Mouse (Mus musculus) embryonic stem cell, embryonic (primary cell): Measurements from ENCODE around the gene Tmem51.

Experiments
- CTCF ChIA-PET, 4 experiments: fragments of 300-600 bp in 2 of 4; fragments of 350-600 bp in 2 of 4; sonication (Branson Sonifier 250); formaldehyde crosslinking; loops; one replicate each; lab custom pipeline; 2022; ENCODE audit warnings: inconsistent platforms in 2 of 4; lab: Charles Lee
- POLR2A ChIA-PET, 4 experiments: fragments of 300-600 bp in 2 of 4; fragments of 350-600 bp in 2 of 4; sonication (Branson Sonifier 250); formaldehyde crosslinking; loops; one replicate each; lab custom pipeline; 2022; ENCODE audit warnings: antibody characterized with exemption in 4 of 4, inconsistent platforms in 1 of 4; lab: Charles Lee

Gene Tmem51

DNA sequence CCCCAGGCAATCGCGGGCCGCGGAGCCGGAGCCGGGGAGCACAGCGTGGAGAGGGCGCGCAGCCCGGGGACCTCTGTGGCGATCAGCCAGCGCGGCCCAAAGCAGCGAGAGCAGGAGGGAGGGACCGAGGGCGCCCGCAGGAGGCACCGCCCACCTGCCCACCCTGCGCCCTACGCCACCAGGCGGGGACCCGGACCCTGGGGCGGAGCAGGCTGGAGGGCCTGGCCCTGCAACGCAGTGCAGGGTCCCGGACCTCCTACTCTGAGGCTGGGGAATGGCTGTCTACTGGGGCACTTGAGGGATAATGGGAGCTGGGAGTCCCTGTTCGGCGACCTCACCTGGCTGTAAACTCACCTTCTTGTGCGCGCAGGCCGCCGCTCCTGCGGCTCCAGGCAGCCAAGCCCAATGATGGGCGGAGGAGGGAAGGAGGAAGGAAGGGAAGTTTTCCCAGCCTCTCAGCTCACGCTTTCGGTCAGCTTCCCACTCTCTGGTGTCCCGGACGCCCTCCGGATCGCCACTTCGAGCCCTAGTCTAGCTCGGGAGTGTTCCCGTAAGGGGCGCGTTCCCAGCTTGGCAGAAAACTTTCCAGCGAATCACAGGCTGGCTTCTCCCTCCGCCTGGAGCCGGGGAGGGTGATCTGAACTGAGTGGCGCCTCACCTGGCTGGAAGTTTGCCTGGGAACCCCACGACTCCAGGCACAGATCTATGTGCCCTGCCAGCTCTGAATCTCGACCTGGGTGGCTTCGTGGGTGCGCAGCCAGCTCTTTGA, at the start of gene Tmem51:
TSS of gene Tmem51 (minus strand) at position 174 of the 769 bp plus-strand sequence.
- ChIA-PET POLR2A (interaction anchor here (0.5 to 27.6 kb wide), 37 partner anchors 9 to 519 kb away, joined by 3 to 1562 read pairs (median 4); partner anchors contain the start of genes Dnajc16 (in 1 of the 4) and Fhad1 (in 1 of the 4)), CTCF (interaction anchor here (0.6 to 1.7 kb wide), 20 partner anchors 11 to 198 kb away, joined by 3 to 6 read pairs (median 4); no protein-coding TSS in a partner anchor)

DNA sequence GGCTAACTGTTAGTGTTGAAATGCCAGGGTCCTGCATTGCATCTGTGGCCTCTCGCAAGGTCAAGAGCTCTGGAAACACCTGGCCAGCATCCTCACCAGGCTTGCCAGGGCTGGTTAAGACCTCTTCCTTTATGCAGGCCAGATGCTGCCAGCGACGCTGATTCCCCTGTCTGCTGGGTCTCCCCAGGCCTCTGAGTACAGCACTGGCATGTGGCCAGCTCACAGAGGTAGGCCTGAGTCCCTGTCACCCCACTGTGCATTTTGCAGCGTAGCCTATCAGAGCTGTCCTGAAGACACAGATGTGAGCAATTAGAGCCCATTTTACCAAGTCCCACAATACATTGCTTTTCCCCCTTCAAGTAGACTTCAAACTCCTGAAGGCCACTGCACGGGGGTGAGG, 46.1 kb upstream of the Tmem51 start:
- CTCF ChIA-PET = no interaction called here

DNA sequence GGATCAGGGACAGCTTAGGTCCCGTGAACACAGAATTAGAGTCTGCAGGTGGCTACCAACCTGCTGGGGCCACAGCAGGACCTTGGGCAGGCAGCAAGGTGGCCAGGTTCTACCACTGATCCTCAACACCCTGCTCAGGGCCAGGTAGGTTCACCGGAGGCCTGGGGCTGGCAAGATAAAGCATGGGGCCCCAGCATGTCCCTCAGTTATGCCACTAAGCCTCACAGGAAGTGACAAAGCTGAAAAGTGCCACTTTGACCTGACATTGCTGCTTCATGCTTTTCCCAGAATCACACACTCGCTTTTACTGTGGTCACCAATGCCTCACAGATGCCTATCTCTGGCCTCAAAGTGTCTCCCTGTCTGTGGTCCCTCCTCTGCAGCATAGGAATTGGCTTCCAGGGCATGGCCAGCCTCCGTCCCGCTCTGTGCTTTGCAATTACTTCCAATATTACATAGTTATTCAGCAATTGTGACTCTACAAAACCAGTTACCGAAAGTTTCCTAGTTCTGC, 43.2 kb upstream of the Tmem51 start:
- POLR2A ChIA-PET = interaction anchor here (0.7 to 1.8 kb wide), 13 partner anchors 9 to 120 kb away, joined by 3 to 16 read pairs (median 4); no protein-coding TSS in a partner anchor
- CTCF ChIA-PET = interaction anchor here in 1 of 4 experiments (0.8 to 1.6 kb wide), 2 partner anchors 14 to 121 kb away, joined by 4 to 9 read pairs; no protein-coding TSS in a partner anchor

More for the DNA sequence above, 46.1 kb upstream of the Tmem51 start:
- POLR2A ChIA-PET = interaction anchor here in 3 of 4 experiments (0.6 to 2.2 kb wide), 4 partner anchors 9 to 64 kb away, joined by 3 to 6 read pairs (median 3); no protein-coding TSS in a partner anchor

DNA sequence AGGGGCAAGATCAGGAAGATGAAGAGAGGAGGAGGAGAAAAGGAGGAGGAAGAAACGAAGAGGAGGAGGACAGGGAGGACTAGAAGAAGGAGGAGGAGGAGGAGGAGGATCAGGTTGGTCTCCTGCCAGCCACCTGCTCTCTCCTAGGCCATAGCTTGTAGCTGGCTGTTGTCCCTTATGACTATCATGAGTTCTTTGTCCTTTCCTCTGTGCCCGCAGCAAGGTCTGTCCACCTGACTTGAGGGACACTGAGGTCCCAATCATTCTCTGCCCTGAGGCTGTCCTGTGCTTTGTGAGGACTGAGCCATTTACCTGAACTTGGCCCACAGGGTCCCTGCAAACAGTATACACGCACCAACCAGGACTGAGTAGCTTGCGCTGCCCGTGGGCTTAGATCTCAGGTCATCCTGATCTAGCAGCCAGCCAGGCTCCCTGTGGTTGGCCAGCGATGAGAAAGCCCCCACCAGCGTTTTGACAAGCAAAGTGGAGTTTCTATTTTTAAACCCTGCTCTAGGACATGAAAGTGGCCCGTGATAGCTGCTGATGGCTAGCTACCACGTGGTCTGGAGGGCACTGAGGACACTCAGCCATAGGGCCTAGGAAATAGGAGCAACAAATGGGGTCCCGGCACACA, 42.7 kb upstream of the Tmem51 start:
- CTCF ChIA-PET = interaction anchor here in 2 of 4 experiments (0.7 to 1.6 kb wide), 4 partner anchors 13 to 288 kb away, joined by 3 to 9 read pairs (median 5); no protein-coding TSS in a partner anchor
- POLR2A ChIA-PET = interaction anchor here in 3 of 4 experiments (0.7 to 1.8 kb wide), 11 partner anchors 10 to 119 kb away, joined by 3 to 16 read pairs (median 4); no protein-coding TSS in a partner anchor

DNA sequence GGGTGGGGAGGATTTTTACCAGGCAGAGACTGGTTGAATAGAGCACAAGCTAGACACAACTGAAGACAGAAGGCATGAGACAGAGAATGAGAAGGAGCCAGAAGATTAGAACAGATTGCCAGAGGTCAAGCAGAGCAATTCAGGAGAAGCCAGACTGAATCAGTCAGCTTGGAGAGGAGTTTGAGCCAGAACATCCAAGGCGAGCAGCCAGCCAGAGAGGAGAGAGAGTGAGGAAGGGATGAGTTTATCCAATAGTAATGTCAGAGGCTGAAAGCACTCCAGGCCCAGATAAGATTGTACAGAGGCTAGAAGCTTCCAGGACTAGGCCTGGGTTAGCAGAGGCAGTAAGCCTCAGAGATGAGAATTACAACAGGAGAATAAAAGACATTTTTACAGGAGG, 37.1 kb upstream of the Tmem51 start:
- ChIA-PET CTCF (interaction anchor here in 1 of 4 experiments (1.0 kb wide), 1 partner anchor 33 kb away, joined by 3 read pairs; no protein-coding TSS in a partner anchor), POLR2A (interaction anchor here in 2 of 4 experiments (0.5 to 0.8 kb wide), 3 partner anchors 9 to 294 kb away, joined by 3 to 8 read pairs (median 3); no protein-coding TSS in a partner anchor)

DNA sequence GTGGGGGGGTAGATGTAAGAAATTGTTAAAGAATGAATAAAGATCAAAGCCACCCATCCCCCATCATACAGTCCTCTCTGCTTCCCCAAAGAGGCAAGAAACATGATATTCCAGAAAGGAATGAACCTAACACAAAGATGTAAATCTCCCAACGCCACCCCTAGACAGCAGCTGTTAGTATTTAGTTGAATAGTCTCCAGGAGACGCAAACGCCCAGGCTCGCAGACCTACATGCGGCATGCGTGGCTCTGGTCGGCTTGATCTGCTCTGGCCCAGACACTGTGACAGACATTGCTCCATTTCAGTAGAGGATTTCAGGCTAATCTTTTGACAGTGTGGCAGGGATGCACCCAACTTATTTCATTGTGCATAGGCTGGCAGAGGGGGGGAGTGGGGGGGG, 34.4 kb upstream of the Tmem51 start:
- POLR2A ChIA-PET = interaction anchor here in 3 of 4 experiments (0.6 to 1.8 kb wide), 5 partner anchors 12 to 891 kb away, joined by 3 to 6 read pairs (median 4); no protein-coding TSS in a partner anchor
- CTCF ChIA-PET = no interaction called here

DNA sequence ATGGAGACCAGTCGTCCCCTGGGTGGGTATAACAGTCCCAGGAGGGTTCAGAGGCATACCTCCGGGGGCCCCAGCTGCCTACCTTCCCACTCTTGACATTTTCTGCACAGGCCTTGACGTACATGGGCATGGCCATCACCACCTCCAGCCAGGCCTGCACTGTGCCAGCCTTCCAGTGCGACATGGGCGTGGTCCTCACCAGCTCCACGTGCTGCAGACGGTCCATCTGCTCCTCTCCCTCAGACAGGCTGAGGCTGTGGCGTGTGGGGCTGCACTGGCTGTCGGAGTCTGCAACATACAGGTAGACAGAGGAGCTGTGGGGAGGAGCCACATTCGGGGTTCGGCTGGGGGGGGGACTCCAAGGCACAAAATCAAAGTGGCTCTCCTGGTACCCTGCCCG, 33.9 kb upstream of the Tmem51 start:
- ChIA-PET POLR2A (interaction anchor here in 3 of 4 experiments (0.7 to 1.8 kb wide), 6 partner anchors 12 to 532 kb away, joined by 3 to 6 read pairs (median 3); no protein-coding TSS in a partner anchor), CTCF (interaction anchor here in 2 of 4 experiments (1.0 to 1.1 kb wide), 4 partner anchors 14 to 142 kb away, joined by 3 to 5 read pairs (median 3); no protein-coding TSS in a partner anchor)

DNA sequence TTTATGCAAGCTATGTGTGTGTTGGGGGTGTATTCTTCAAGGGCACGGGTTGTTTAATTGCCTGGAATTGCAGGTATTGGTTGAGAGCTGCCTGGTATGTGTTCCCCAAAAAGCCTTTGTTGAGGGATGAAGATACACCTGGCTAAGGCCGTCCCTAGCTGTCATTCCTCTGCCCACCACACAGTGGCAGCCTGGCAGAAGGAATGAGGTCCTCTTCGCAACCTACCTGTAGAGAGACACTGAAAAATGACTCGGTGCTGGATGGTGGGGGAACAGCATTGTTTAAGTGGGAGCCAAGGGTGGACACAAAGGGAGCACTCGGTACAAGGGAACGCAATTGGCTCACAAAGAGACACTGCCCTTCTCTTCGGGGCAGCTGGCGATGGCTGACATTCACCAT, 29.2 kb upstream of the Tmem51 start:
- CTCF ChIA-PET = interaction anchor here (0.5 to 1.8 kb wide), 28 partner anchors 10 to 908 kb away, joined by 3 to 10 read pairs (median 4); no protein-coding TSS in a partner anchor
- POLR2A ChIA-PET = interaction anchor here (0.6 to 1.8 kb wide), 5 partner anchors 9 to 379 kb away, joined by 3 to 4 read pairs (median 3); no protein-coding TSS in a partner anchor

DNA sequence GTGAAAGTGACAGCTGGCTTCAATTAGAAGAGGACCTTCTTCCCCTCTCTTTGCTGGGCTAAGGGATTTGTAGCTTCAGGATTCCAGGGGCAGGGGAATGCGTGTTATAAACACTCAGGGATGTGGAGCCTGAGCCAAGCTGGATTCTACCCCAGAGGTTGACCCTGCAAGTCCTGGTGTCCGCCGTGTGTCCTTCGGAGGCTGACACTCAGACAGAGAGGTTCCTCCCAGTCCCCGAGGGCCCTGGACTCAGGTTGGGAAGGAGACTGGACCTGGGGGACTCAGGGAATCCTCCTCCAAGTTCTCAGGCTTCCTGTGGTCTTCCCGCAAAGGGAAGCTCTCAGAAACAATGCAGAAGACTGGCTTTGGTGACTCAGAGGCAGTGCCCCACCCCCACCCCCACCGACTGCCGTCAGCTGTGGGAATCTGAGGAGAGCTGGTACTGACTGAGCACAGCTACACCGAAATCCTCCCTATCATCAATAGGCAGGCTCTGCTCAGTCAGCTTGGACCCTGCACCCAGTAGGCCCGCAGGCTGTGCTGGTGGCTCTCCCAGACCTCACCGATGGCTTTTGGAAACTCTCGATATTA, 19.1 kb upstream of the Tmem51 start:
- CTCF ChIA-PET = interaction anchor here (0.5 to 1.3 kb wide), 7 partner anchors 10 to 485 kb away, joined by 3 to 16 read pairs (median 4); partner anchors contain the start of gene Tmem82 (in 1 of the 4)
- POLR2A ChIA-PET = interaction anchor here (0.6 to 3.4 kb wide), 19 partner anchors 10 to 214 kb away, joined by 3 to 11 read pairs (median 4); no protein-coding TSS in a partner anchor

DNA sequence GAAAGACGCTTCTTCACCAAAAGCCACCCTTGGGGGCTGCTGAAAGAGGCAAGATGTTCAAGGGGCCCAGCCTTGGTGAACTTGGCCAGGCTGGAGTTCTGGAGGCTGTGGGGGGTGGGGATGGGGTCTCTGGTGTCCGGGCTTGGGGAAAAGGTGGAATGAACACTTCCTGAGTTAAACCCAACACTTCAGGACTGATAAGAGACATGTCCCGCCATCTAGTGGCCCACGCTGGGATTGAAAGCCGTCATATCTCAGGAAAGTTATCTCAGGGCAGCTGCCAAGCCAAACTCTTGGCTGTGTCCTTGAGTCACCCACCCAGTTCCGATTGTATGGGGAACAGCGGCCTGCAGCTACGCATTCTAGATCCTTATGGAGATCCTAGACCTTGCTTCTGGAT, 14.2 kb upstream of the Tmem51 start:
- POLR2A ChIA-PET = interaction anchor here (0.7 to 3.6 kb wide), 18 partner anchors 10 to 267 kb away, joined by 3 to 25 read pairs (median 5); no protein-coding TSS in a partner anchor
- CTCF ChIA-PET = interaction anchor here (0.6 to 2.7 kb wide), 14 partner anchors 9 to 115 kb away, joined by 3 to 26 read pairs (median 4); no protein-coding TSS in a partner anchor

DNA sequence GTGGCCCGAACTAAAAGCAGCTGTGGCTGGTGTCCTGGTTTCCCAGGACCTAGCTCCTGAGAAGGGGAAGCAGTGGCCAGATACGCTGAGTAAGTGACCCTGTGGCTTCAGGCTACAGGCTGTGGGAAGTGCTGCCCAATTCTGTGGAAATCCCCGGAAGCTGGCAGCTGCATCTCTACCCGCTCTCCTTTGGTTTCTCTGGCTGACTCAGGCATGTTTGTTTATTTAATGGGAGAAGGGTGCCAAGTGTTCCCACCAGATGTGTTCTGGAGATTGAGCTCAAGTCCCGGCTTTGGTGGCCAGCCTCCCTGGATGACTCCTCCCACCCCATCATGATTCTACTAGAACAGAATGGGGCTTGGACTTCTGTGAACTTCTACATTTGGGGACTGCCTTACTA, 13.8 kb upstream of the Tmem51 start:
- ChIA-PET CTCF (interaction anchor here (0.6 to 2.7 kb wide), 13 partner anchors 11 to 1540 kb away, joined by 3 to 26 read pairs (median 4); no protein-coding TSS in a partner anchor), POLR2A (interaction anchor here (0.5 to 3.6 kb wide), 23 partner anchors 9 to 267 kb away, joined by 3 to 25 read pairs (median 5); no protein-coding TSS in a partner anchor)

DNA sequence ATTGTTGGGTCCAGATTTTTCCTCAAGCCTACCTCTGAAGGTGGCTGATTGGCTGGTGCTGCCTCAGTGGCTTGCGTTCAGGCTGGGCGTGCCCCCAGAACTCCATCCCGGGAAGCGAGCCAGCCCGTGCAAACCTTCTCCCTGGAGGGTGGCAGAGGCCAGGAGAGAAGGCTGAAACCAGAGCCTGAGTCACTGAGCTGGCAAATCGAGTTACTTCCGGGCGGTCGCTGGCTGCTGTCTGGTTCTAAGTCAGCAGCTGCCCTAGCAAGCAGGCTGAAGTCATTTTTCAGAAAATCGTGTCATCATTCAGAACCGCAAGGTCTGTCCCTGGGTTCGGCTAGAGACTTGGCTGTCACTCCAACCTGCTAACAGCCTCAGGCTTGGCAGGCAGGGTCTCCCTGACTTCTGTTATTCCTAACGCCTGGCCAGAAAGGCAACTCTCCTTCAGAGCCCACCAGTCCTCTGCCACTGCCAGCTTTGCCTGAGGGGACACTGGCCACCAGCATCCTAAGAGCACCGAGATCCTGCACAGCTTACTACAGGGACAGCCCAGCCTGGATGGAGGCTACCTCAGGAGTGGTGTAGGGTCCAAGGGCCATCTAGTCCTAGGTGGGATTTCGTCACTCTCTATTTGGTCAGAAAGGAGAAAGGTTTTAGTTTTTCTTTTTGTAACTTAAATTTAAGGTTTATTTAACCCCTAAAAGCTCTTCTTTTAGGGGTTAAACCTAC, 11.6 kb upstream of the Tmem51 start:
- CTCF ChIA-PET = interaction anchor here in 2 of 4 experiments (0.7 to 1.5 kb wide), 3 partner anchors 11 to 91 kb away, joined by 3 to 5 read pairs (median 4); partner anchors contain the start of gene Tmem51 (in 1 of the 2)
- POLR2A ChIA-PET = interaction anchor here (0.6 to 3.6 kb wide), 17 partner anchors 9 to 101 kb away, joined by 3 to 16 read pairs (median 3); partner anchors contain the start of gene Tmem51 (in 3 of the 4)

DNA sequence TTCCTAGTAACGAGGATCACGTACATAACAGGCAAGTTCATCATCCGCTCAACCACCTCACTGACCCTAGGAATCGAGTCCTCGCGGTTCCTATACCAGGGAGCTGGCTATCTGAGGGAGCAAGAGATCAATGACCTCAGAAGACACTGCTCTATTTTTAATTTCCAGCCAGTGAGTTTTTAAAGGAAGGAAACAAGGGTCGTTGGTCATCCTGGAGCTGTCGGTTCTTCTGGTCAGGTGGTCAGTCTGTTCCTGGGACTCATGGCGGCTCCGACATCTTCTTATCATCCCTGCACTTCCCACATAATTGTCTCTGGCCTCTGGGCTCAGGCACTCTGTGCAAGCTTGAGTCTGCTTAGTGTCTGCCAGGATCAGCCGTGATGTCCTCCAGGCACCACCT, 10.3 kb upstream of the Tmem51 start:
- CTCF ChIA-PET = interaction anchor here in 1 of 4 experiments (0.6 kb wide), 1 partner anchor 8 kb away, joined by 3 read pairs; no protein-coding TSS in a partner anchor
- POLR2A ChIA-PET = interaction anchor here in 2 of 4 experiments (0.5 to 2.3 kb wide), 5 partner anchors 8 to 132 kb away, joined by 3 to 10 read pairs (median 4); partner anchors contain the start of gene Tmem51 (in 1 of the 2)

DNA sequence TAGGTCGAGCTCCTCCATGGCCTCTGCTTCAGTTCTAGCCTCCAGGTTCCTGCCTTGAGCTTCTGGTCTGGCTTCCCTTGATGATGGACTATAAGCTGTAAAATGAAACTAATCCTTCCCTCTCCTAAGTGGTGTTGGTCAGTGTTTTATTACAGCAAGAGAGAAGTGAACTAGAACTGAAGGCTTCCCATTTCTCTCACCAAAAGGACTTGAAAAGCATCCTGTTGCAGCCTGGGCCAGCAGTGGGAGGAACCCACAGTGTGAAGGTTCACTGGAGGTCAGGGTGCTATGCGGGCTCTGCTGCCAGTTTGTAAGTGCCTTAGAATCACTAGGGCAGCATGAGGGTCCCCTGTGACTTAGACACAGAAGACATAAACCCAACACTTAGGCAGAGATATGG, 7.0 kb upstream of the Tmem51 start:
- POLR2A ChIA-PET = interaction anchor here in 2 of 4 experiments (0.5 to 1.7 kb wide), 2 partner anchors 21 to 62 kb away, joined by 3 to 5 read pairs; no protein-coding TSS in a partner anchor

DNA sequence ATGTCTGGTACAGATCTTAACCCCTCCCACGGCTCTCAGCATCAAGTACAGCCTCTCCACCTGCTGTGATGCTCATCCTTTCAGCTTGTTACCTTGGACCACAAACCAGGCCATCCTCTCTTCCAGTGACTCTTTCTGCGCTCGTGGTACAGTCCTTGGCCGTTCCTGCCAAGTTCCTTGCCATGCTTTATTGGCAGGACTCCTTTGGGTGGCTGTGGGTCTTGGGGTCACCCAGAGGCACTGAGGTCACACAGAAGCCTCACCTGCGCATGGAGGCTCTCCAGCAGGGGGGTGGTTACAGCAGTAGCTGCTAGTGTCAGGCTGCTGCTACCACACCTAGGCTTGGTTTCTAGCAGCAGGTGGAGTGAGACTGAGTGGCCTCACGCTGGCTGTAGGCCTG, 5.9 kb upstream of the Tmem51 start:
- POLR2A ChIA-PET = interaction anchor here in 2 of 4 experiments (0.6 to 1.7 kb wide), 2 partner anchors 9 to 20 kb away, joined by 4 to 5 read pairs; no protein-coding TSS in a partner anchor
- CTCF ChIA-PET = interaction anchor here in 2 of 4 experiments (0.6 to 1.2 kb wide), 3 partner anchors 9 to 84 kb away, joined by 3 to 4 read pairs (median 3); no protein-coding TSS in a partner anchor

More for the DNA sequence above, 7.0 kb upstream of the Tmem51 start:
- CTCF ChIA-PET = interaction anchor here in 1 of 4 experiments (1.2 kb wide), 1 partner anchor 85 kb away, joined by 4 read pairs; no protein-coding TSS in a partner anchor

DNA sequence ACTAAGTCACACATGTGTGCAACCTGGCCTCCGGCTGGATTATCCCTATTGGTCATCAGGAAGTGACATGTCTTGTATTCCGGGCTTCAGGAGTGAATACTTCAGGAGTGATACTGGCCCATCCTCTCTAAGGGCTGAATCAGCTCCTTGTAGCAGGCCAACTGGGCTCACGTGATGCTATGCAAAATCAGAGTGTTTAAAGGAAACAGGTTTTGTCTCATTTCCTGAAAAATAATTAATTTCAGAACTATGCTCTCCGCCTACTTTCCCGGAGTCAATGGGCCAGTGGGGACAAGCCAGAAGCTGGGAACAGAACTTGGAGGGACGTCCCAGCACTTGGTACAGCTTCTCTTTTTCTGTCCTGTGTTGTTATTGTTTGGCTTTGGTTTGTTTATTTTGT, 4.7 kb upstream of the Tmem51 start:
- POLR2A ChIA-PET = interaction anchor here in 3 of 4 experiments (0.9 to 1.3 kb wide), 6 partner anchors 9 to 78 kb away, joined by 3 to 9 read pairs (median 3); no protein-coding TSS in a partner anchor
- CTCF ChIA-PET = interaction anchor here in 2 of 4 experiments (0.6 to 1.3 kb wide), 3 partner anchors 84 to 668 kb away, joined by 3 read pairs; partner anchors contain the start of gene Hspb7 (in 1 of the 2)
